Mouse (Mus musculus) lung, postnatal 0 days (tissue): ENCODE data around the gene Ankrd49. TPM values are rescaled to one million over a fixed set of nuclear protein-coding genes. Genes with fewer than 3 reads are reported as not detected.

Source experiments
- ATAC-seq: fragments of 200-750 bp; cut with Nextera tagmentation; 2 replicates; pipeline ENCODE4 v1.8.0; 2017; ENCODE audit warnings: moderate library complexity
- DNase-seq: peaks from one replicate; pipeline ENCODE4 v3.0.0-alpha.2; 2016; ENCODE audit warnings: low spot score
- H3K27ac ChIP-seq: fragments of 300-500 bp; sonication (generic); 2 replicates; pipeline ENCODE4 v1.5.1; 2014; ENCODE audit warnings: antibody characterized with exemption, mild to moderate bottlenecking, low read length, mixed read lengths
- H3K27me3 ChIP-seq: fragments of 300-500 bp; sonication (generic); replicated peaks from 2 replicates; pipeline ENCODE4 v1.6.1; 2014; ENCODE audit warnings: low read length, mixed read lengths; ENCODE audit not compliant: insufficient read depth
- H3K36me3 ChIP-seq: fragments of 300-500 bp; sonication (generic); 2 replicates; pipeline ENCODE4 v1.6.1; 2014; ENCODE audit warnings: low read length, mixed read lengths; ENCODE audit not compliant: insufficient read depth
- H3K4me1 ChIP-seq: fragments of 300-500 bp; sonication (generic); 2 replicates; pipeline ENCODE4 v1.6.1; 2014; ENCODE audit warnings: antibody characterized with exemption, low read depth, low read length, mixed read lengths; ENCODE audit not compliant: insufficient read depth
- H3K4me2 ChIP-seq: fragments of 300-500 bp; sonication (generic); replicated peaks from 2 replicates; pipeline ENCODE4 v1.6.1; 2014; ENCODE audit warnings: low read depth, mild to moderate bottlenecking, low read length, moderate library complexity, mixed read lengths
- H3K4me3 ChIP-seq: fragments of 300-500 bp; sonication (generic); 2 replicates; pipeline ENCODE4 v1.5.1; 2014; ENCODE audit warnings: low read depth, low read length
- H3K9ac ChIP-seq: fragments of 300-500 bp; sonication (generic); replicated peaks from 2 replicates; pipeline ENCODE4 v1.6.1; 2014; ENCODE audit warnings: low read depth, mild to moderate bottlenecking
- H3K9me3 ChIP-seq: fragments of 300-500 bp; sonication (generic); 2 replicates; pipeline ENCODE4 v1.6.1; 2016; ENCODE audit warnings: low read length, mixed read lengths
- CTCF ChIP-seq: IDR thresholded peaks from 2 replicates; pipeline ENCODE4 v1.5.1; 2016; ENCODE audit warnings: antibody characterized with exemption, mild to moderate bottlenecking
- EP300 ChIP-seq: IDR thresholded peaks from 2 replicates; pipeline ENCODE4 v1.6.1; 2016; ENCODE audit warnings: antibody characterized with exemption, mild to moderate bottlenecking, control low read depth
- WGBS: fragments of 180-500 bp; shearing (Covaris S2); extraction: QIAGEN DNeasy Blood & Tissue Kit; methylation state at CpG from one replicate; pipeline ENCODE4 v1.1.7; 2014; 5-methylcytosine and 5-hydroxymethylcytosine counted together
- polyA plus RNA-seq: library from polyadenylated mRNA; unstranded; fragments of >200 nt; fragmentation: Nextera tagmentation; extraction: Ambion mirVana; gene quantifications from 2 replicates; pipeline ENCODE4 v1.2.1, GENCODE M21; 2015

Ankrd49 gene
- polyA plus RNA-seq, 1 experiment from 2014 or later = 19.7 TPM

DNA sequence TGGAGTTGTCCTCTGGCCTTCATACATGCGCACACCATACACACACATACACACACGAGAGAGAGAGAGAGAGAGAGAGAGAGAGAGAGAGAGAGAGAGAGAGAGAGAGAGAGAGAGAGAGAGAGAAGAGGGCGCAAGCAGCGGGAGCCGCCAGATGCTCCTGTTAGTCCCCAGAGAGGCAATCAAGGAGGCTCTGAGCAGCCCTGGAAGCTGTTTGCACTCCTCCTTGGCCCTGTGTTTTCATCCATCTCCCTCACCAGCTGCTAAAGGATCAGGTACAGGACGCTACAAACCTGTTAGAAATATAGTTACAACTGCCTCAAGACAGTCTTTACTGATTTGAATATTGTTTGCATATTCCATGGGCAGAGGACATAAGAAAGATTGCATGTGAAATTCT lies 14.8 kb downstream of the Ankrd49 start:
- no peaks in the 10 kb centered on the region for H3K4me1 ChIP-seq
- 52% methylated on average over 6 of the region's 6 CpGs for WGBS
- DNase-seq = no peak

DNA sequence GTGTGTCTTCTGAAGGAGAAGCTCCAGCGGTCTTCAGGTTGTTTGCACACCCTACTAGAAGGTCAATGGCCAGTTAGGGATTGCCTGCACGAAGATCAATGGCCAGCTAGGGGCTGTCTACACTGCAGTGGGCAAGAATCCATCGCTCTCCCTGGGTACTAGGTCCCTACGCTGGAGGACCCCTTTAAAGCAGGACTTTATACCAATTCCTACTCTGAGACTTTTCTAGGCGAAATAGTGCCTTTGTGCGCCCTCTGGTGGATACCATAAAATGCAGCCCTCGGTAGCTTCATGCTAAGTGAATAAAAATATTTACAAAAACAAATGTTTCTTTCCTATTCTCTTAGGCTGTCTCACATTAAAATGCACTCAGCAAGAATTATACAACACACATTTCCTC lies 19.9 kb downstream of the Ankrd49 start:
- DNase-seq = peak; percentile 46
- TF ChIP-seq CTCF (peak; percentile 79), EP300 (peak; percentile 17; the same call in 1 of the 2 replicates)
- no peak overlapping the region for H3K4me3 ChIP-seq
- H3K9me3 ChIP-seq = no peaks in the 10 kb centered on the region
- H3K27me3 ChIP-seq = no peaks in the 10 kb centered on the region
- no peak overlapping the region for H3K4me2 ChIP-seq
- no peaks in the 10 kb centered on the region for H3K4me1 ChIP-seq
- no peaks in the 10 kb centered on the region for H3K36me3 ChIP-seq
- H3K9ac ChIP-seq = no peak overlapping the region
- ATAC-seq = 0 out of 2 replicates have a peak, but pooled peaks have one; percentile 12
- H3K27ac ChIP-seq = no peak overlapping the region
- 22% methylated on average over 7 of the region's 7 CpGs for WGBS

More for the DNA sequence above, 14.8 kb downstream of the Ankrd49 start:
- TF ChIP-seq CTCF (no peak), EP300 (no peak)
- H3K36me3 ChIP-seq = no peaks in the 10 kb centered on the region
- H3K4me3 ChIP-seq = no peak overlapping the region
- no peak overlapping the region for H3K27ac ChIP-seq
- no peak overlapping the region for H3K9ac ChIP-seq
- H3K27me3 ChIP-seq = no peaks in the 10 kb centered on the region
- ATAC-seq = no peak
- H3K4me2 ChIP-seq = no peak overlapping the region
- no peaks in the 10 kb centered on the region for H3K9me3 ChIP-seq

DNA sequence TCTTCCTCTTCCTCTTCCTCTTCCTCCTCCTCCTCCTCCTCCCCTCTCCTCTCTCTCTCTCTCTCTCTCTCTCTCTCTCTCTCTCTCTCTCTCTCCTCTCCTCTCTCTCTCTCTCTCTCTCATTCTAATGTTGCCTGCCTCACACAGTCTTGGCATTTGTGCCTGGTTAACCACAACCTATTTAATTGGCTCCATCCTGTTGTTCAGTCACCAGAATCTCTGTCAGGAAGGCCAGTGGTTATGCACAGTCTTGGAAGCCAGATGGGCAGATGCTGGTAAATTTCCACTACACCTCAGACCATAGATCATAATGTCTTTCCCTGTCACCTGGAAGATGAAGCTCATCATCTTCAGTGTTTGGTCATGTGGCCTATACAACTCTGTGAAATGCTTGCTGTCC lies 25.4 kb downstream of the Ankrd49 start:
- H3K9ac ChIP-seq = no peak overlapping the region
- DNase-seq (no peak), ATAC-seq (no peak)
- no peaks in the 10 kb centered on the region for H3K9me3 ChIP-seq
- H3K27me3 ChIP-seq = no peaks in the 10 kb centered on the region
- no peak overlapping the region for H3K4me3 ChIP-seq
- TF ChIP-seq EP300 (no peak), CTCF (no peak)
- no peaks in the 10 kb centered on the region for H3K4me1 ChIP-seq
- no peak overlapping the region for H3K27ac ChIP-seq
- no peak overlapping the region for H3K4me2 ChIP-seq
- no peaks in the 10 kb centered on the region for H3K36me3 ChIP-seq

DNA sequence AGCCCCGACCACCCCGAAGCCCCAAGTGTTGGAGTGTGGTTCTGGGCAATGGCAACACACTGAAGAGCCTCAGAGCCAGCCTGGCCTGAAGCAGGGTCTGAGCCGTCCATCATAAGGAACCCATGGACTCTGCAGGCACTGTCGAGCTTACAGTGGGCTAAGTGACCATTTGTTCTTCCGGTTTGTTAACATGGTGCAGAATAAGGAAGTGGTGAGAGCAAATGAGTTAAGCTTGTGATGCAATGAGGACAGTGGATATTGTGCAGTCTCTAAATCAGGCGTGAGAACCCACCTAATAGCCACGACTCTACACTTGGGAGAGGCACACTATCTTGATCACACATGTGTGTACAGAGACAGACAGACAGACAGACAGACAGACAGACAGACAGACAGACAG lies 26.1 kb downstream of the Ankrd49 start:
- Histone ChIP-seq H3K4me1 (no peaks in the 10 kb centered on the region), H3K27ac (no peak overlapping the region), H3K36me3 (no peaks in the 10 kb centered on the region), H3K9me3 (no peaks in the 10 kb centered on the region), H3K27me3 (no peaks in the 10 kb centered on the region), H3K9ac (no peak overlapping the region), H3K4me2 (no peak overlapping the region), H3K4me3 (no peak overlapping the region)
- 55% methylated on average over 7 of the region's 7 CpGs for WGBS
- no peak for TF ChIP-seq EP300
- TF ChIP-seq CTCF = no peak
- DNase-seq (peak; percentile 54), ATAC-seq (0 out of 2 replicates have a peak, but pooled peaks have one; percentile 19)

DNA sequence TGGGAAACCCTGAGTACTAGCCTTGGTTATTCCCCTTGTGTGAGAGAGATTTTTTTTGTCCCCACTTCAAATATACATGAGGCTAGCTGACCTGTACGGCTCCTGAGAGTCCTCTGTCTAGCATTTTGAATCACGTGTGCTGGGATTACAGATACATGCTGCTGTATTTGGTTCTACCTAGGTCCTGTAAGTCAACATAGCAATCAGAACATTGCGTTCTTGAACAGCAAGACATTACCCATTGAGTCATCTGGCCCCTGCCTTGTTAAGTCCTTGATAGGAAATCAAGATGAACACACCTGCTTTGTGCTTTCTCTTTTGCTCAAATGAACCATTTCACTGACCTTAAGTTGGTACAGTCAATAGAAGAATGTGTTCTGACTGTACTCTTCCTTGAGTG lies 30.2 kb downstream of the Ankrd49 start:
- no peaks in the 10 kb centered on the region for H3K9me3 ChIP-seq
- ATAC-seq = peak; percentile 43; the same call in 1 of the 2 replicates
- peak; percentile 64 for DNase-seq
- H3K9ac ChIP-seq = no peak overlapping the region
- peaks cover 8% of the 10 kb centered on the region; the same call in 1 of the 2 replicates for H3K4me1 ChIP-seq
- no peaks in the 10 kb centered on the region for H3K27me3 ChIP-seq
- H3K27ac ChIP-seq = no peak overlapping the region
- no peak overlapping the region for H3K4me3 ChIP-seq
- WGBS = 67% methylated on average over 3 of the region's 3 CpGs
- TF ChIP-seq EP300 (peak; percentile 97), CTCF (no peak)
- H3K36me3 ChIP-seq = no peaks in the 10 kb centered on the region
- H3K4me2 ChIP-seq = no peak overlapping the region

DNA sequence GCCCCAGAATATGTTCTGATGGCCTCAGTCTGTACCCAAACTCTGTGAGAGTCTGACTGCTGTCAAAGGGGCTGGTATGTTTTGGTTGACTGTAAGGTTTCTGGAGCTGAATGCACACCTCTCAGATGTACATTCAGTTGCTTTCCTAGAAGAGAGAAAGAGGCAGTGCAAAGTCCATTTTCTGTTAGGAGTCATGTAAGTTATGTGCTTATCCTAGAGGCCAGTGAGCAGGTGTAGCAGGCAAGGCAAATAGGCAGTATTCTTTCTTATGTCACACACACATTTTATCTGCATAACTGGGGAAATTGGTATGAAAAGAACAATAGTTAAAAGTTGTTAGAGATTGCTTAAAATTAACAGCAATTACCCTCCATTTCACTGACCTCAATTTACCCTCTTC lies 30.7 kb downstream of the Ankrd49 start:
- Histone ChIP-seq H3K9me3 (no peaks in the 10 kb centered on the region), H3K36me3 (no peaks in the 10 kb centered on the region), H3K27ac (no peak overlapping the region), H3K4me3 (no peak overlapping the region), H3K9ac (no peak overlapping the region), H3K27me3 (no peaks in the 10 kb centered on the region), H3K4me2 (no peak overlapping the region), H3K4me1 (peaks cover 8% of the 10 kb centered on the region; the same call in 1 of the 2 replicates)
- no peak for DNase-seq
- ATAC-seq = no peak
- no peak for TF ChIP-seq EP300
- no peak for TF ChIP-seq CTCF

DNA sequence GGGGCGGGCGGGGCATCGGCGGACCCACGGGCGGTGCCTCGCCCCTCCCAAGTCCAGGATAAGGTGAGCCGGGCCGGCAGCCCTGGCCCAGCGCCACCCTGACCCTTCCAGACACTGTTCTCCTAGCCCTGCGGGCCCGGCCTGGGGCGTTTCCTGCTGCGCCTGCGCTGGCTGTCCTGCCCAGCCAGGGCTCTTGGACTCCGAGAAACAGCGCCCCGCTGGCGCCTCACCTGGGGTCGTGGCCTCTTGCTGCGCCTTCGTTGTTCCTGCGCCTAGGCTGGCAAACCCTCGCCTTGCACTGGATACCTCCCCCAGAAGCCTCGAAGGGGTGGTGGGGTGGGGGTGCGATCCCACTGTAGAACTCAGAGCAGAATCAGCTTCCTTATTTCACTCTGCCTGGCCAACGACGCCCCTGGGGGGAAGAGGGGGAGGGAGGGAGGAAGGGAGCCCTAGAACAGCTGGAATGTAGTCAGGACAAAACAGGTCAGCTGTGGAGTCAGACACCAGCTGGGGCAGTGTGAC lies 32.6 kb downstream of the Ankrd49 start, which contains the start of gene Fut4:
Fut4 (minus strand) TSS at position 393 of the 522 bp plus-strand sequence.
- H3K27ac ChIP-seq = peak within 1 kb of the TSS; percentile 85
- DNase-seq = peak; percentile 84
- H3K4me1 ChIP-seq = peaks cover 8% of the 10 kb centered on the region; the same call in 1 of the 2 replicates
- ATAC-seq = peak; percentile 90
- no peaks in the 10 kb centered on the region for H3K36me3 ChIP-seq
- no peaks in the 10 kb centered on the region for H3K27me3 ChIP-seq
- H3K9ac ChIP-seq = peak within 1 kb of the TSS; percentile 39
- 2% methylated on average over 18 of the region's 28 CpGs for WGBS
- no peak for TF ChIP-seq EP300
- TF ChIP-seq CTCF = peak; percentile 27
- peak within 1 kb of the TSS; percentile 43 for H3K4me3 ChIP-seq
- peak within 1 kb of the TSS; percentile 93 for H3K4me2 ChIP-seq
- no peaks in the 10 kb centered on the region for H3K9me3 ChIP-seq
